Mouse (Mus musculus): ENCODE measurements around the gene Fcgr1.
"Not testable (repeated sequence)": the region's sequence is repeated elsewhere in the genome, so short reads cannot be mapped to it uniquely, and the experiment has no call there.

Gene Fcgr1

DNA sequence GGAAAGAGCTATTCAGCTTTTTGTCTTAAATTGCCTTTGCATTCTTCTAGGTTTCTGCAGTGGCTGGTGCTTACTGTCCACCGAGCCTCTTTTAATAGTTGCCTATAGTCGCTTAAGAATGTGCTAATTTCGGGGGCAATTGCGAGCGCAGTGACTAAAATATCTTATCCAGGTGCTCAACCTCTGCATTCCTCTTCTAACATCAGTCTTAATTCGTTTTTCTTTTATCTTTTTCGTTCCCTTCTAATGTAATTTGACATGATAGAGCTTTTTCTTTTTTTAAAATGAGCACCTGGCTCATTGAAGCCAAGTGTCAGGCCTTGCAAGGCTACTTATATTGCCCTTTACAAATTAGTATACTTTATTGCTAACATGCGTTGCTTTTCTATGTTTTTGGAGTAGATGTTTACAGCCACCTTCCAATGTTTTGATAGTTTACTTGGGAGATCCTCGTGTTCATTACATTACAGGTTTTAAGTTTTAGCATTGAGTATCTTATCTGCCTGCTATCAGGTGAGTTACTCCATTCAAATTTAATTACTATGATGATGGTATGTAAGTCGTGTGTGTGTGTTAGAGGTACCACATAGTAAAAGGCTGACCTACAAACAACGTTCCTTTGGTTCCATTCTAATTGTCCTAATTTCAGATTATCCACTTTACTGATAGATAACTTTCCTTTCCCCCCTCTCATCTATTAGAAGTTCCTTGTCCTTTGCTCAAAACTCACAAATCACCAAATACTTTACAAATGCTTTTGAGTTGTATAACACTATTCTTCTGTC, 46.2 kb downstream of the Fcgr1 start:
- no peak for DNase-seq (ENCODE audit: low spot score)

DNA sequence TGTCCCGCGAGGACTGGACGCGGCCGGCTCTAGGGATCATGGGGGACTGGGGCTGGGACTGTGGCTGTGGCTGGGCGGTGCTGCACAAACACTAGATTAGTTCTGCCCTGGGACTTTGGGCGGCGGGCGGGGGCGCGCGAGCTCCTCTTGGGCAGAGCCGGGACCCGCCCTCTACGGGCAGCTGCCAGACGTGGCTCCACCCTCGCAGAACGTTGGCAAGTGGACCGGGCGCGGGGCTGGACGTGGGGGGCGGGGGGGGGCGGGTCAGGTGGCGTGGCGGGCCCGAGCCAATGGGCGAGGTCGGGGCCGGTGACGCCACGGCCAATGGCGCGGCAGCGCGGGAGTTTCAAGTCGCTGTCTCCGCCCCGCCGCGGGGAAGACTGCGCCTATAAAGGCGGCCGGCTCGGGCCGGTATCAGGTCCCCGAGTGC, 47.3 kb downstream of the Fcgr1 start, which contains the start of gene Hist2h3c1:
TSS of gene Hist2h3c1 (plus strand) at position 259 of the 430 bp plus-strand sequence.
- not testable (repeated sequence) for DNase-seq (ENCODE audit: low spot score)

DNA sequence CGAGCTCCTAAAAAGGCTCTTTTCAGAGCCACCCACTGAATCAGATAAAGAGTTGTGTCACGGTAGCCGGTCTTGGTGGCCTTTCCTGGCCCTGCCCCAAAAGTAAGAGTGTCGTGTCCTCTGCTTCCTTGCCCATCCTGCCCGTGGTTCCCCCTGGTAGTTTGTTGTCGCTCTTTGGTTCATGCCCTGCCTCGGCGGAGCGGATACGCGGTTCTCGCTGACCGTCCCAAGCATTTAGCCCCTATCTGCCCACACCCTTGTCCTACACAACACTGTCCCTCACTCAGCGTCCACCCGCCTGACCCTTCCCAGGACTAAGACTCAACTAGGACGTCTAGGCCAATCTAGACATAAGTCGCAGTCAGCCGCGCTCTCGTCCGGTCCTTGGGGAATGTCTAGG, 47.8 kb downstream of the Fcgr1 start:
- DNase-seq (ENCODE audit: low spot score): not testable (repeated sequence)

DNA sequence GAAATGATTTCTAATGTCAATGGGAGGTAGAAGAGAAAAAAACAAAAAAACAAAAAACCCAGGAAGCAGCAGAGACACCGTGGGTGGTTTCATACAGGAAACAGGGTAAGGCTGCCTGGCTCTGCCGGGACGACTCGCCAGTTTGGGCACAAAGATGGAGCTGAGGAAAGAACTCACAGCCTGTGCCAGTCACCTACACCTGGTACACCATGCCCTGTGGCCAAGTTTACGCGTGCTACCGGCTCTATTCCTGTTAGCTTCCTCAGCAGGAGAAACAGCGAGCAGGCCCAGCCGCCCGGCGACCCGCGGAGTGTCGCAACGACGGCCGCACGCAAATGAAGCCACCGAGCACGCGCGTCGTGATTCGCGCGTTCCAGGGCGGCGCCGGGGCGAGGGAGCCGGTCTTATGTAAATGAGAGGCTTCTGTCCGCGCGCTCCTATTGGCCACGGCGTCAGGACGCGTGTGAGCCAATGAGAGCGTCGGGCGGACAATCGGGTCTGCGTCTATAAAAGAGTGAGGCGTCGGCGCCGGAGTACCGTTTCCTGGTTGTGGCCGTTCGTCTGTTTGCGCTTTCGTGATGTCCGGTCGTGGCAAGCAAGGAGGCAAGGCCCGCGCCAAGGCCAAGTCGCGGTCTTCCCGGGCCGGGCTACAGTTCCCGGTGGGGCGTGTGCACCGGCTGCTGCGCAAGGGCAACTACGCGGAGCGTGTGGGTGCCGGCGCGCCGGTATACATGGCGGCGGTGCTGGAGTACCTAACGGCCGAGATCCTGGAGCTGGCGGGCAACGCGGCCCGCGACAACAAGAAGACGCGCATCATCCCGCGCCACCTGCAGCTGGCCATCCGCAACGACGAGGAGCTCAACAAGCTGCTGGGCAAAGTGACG, 48.5 kb downstream of the Fcgr1 start, which contains the start of gene Hist2h2aa1:
TSS of gene Hist2h2aa1 (plus strand) at position 495 of the 884 bp plus-strand sequence.
- DNase-seq (ENCODE audit: low spot score): peak; percentile 79

DNA sequence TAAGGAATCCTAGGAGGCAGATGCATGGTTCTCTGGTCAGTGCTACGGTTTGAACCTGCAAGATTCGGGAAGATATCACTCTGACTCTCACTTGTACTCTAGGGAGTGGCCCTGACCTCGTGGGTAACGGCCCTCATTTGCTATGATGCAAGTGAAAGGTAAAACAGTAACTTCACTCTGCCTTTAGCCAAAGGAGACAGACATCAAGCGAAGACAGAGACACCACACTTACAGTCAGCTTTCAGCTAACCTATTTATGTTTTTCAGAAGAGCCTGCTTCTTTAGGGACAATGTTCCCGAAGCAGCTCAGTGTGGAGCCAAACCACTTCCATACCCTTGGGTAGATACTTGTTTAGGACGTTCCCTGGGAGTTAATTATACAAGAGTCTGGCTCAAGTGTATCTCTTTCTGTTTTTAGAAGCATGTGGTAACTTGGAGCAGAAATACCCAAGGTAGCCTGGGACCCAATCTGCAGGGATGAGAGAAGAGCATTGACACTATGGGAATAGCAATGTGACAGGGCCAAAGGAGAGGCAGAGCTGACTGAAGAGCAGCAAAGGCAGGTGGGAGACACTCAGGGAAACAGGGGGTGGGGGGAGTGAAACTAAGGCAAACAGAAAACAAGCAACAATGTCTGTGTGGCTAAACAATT, 49.7 kb downstream of the Fcgr1 start:
- DNase-seq (ENCODE audit: low spot score): no peak

DNA sequence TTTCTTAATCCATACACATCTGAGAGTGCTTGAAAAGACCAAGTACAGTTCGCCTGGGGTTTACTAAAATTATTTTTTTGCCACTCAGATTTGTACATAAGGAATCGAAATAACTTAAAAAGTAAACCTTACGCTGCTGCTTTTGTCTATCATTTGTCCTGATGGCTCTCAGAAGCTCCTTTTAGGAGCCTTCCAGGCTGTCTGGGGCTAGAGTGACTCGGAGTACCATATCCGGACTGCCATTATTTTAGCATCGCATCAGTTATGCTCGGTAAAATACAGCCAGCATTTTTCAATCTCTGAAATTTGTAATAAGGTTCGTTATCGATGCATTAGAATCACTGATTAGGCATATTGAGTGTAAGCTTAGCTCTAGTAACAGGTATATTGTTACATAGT, 53.0 kb downstream of the Fcgr1 start:
- no peak for DNase-seq (ENCODE audit: low spot score)

DNA sequence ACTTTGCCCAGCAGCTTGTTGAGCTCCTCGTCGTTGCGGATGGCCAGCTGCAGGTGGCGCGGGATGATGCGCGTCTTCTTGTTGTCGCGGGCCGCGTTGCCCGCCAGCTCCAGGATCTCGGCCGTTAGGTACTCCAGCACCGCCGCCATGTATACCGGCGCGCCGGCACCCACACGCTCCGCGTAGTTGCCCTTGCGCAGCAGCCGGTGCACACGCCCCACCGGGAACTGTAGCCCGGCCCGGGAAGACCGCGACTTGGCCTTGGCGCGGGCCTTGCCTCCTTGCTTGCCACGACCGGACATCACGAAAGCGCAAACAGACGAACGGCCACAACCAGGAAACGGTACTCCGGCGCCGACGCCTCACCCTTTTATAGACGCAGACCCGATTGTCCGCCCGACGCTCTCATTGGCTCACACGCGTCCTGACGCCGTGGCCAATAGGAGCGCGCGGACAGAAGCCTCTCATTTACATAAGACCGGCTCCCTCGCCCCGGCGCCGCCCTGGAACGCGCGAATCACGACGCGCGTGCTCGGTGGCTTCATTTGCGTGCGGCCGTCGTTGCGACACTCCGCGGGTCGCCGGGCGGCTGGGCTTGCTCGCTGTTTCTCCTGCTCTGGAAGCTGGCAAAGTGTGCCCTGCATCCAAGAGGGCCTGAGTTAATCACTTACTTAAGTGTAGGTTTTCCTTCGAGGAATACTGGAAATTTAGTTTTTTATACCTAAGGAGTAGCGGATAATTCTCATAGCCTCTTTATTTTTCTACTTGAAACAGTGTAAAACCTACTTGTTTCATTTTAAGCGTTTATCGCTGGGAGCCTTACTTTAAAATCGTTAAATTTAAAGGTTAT, 53.6 kb downstream of the Fcgr1 start, which contains the start of gene Hist2h2aa2:
TSS of gene Hist2h2aa2 (minus strand) at position 328 of the 850 bp plus-strand sequence.
- DNase-seq (ENCODE audit: low spot score): peak; percentile 96

DNA sequence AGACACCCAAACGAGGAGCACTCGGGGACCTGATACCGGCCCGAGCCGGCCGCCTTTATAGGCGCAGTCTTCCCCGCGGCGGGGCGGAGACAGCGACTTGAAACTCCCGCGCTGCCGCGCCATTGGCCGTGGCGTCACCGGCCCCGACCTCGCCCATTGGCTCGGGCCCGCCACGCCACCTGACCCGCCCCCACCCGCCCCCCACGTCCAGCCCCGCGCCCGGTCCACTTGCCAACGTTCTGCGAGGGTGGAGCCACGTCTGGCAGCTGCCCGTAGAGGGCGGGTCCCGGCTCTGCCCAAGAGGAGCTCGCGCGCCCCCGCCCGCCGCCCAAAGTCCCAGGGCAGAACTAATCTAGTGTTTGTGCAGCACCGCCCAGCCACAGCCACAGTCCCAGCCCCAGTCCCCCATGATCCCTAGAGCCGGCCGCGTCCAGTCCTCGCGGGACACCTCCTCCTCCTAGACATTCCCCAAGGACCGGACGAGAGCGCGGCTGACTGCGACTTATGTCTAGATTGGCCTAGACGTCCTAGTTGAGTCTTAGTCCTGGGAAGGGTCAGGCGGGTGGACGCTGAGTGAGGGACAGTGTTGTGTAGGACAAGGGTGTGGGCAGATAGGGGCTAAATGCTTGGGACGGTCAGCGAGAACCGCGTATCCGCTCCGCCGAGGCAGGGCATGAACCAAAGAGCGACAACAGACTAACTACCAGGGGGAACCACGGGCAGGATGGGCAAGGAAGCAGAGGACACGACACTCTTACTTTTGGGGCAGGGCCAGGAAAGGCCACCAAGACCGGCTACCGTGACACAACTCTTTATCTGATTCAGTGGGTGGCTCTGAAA, 54.6 kb downstream of the Fcgr1 start, which contains the start of gene Hist2h3c2:
TSS of gene Hist2h3c2 (minus strand) at position 174 of the 840 bp plus-strand sequence.
- not testable (repeated sequence) for DNase-seq (ENCODE audit: low spot score)

DNA sequence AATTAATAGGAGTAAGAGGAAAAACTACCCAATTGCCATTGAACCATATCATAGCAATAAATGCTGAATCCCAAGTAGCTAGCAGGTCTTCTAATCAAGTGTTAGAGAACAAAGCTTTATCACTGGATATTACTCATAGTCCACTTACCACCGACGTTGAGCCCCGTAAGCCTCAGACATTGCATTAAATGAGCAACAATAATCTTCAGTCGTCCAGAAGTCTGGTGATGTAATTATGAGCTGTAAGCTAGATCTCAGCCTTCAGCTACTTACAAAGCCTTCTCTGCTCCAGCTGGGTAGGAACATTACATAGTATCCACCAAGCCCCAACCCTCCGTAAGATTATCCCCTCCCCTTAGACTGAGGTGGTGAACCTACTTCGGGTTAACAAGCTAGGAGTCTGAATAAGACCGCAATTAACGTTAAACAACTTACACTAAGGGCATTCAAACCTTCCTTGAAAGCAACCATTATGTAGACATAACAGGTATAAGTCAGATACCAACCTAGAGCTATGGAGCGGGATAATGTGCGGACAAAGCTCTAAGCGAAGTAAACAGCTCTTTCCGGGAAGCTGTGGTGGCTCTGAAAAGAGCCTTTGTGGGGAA, 55.8 kb downstream of the Fcgr1 start:
- no peak for DNase-seq (ENCODE audit: low spot score)

DNA sequence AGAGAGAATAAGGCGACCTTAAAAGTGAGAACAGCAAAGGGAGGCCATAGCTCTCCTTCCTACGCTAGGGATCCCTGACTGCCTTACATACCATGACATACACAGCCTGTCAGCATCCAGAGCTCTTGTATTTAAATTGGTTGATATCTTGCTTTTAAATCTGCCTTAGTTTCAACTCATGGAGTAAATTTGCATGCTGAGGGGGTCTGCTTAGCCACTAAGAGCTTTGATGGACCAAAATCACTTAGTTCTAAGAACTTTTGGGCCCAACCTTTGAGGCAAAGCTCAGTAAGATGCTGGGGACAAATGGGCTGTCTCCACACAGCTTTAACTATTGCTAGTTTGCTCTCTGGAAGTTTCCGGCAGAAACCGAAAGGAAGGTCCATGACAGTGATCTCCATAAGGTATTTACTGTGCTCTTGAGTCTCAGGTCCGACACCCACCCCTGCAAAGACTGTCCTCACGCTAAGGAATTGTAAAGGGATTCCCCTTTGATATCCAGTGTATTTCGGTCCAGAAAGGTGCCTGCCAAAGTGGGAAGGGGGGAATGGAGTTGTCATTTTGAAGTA, 56.4 kb downstream of the Fcgr1 start:
- DNase-seq (ENCODE audit: low spot score): no peak

DNA sequence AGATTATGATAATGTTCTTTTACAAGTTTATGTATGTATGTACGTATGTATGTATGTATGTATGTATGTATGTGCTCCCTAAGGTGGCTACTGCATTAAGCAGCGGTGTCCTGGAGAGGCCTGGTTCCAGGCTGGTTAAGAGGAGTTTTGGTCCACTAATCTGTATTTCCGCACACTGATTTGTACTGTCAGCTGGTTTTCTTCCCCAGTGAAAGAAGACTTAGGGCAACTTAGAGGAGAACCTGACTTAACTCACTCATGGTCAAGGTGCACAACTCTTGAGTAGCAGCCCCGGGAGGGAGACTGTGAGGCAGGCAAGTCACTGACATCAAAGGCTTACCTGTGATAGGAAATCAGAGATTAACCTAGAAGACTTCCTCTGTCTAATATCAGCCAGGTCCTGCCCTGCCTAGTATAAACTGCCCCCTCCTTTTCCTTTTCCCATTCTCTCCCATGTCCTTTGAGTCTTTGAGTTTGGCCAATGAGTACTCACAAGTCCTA, 56.9 kb downstream of the Fcgr1 start:
- DNase-seq (ENCODE audit: low spot score): no peak

DNA sequence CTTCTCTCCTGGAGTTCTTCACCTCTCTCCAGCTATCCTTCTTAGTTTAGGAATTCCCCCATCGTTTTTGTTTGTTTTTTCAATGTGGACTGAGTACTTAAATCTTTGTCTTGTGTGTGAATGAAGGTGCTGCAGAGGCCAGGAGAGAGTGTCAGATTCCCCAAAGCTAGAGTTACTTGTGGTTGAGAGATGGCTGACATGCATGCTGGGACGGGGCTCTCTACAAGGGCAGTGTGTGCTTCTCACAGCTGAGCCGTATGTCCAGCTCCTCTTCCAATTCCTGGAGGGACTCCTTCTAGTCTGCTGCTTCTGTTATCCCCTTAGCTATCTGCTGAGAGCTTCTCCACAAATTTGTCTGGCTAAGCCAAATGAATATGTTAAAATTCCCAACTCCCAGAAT, 57.9 kb downstream of the Fcgr1 start:
- DNase-seq (ENCODE audit: low spot score): no peak

DNA sequence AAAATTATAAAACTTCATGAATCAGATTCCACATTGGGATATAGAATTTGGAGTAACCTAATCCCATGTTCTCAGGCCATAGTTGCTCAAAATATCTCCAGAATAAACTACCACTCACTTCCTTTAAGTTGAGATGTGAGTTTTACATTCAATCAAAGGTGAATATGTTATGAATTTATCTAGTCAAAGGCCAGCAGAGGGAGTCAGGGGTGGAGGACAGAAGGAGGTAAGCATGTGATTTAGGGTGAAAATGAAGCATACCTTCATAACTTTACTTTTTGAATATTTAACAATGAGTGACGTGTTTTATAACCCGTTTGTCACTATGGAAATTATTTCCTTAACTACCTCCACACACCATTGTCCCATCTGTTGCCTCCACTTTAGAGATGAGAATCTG, 58.9 kb downstream of the Fcgr1 start:
- no peak for DNase-seq (ENCODE audit: low spot score)
